Mouse (Mus musculus) cerebellum, adult 18-20 months (tissue): ENCODE data around the gene Calml3.

Experiments
- DNase-seq, 2 experiments: peaks; one replicate each; pipeline ENCODE4 v3.0.0; 2021

Gene Calml3

GRCm38 (mm10) chr13:3779575-3780226 is 24.4 kb downstream of the Calml3 start:
- DNase-seq, result no peak

GRCm38 (mm10) chr13:3778591-3779364 is 25.3 kb downstream of the Calml3 start:
- DNase-seq, result peak in 1 of 2 experiments; percentile 6

DNA sequence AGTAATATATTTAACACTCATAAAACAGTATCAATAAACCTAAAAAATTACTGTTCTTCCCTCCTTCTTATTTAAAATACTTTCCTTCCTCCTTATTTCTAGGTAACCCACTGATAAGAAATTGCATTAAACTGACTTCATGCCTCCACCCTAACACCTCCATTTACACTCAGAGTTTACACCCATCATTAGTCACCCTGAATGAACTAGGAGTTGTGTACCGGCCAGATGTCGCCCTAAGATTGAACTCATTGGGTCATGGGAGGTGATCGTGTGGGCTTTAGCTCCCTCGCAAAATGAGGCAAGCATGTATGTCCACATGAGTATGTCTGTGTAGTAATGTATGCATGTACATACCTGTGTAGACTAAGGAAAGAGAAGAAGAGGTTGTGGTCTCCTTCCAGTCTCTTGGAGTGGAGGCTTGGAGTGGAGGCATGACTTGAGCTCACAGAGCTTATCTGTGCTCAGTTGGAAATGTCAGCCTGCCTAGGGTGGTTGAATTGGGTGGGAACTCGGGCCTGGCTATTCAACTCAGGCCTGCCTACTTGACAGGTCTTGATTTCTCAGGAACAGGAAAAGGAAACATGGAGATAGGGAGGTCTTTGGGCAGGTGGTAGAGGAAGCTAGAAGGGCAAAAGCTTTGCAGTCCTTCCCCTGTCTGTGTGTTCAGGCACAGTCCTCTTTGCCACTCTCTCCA is 26.8 kb downstream of the Calml3 start:
- no peak for DNase-seq

GRCm38 (mm10) chr13:3776446-3776845 is 27.7 kb downstream of the Calml3 start:
- peak; percentile 57 to 64 for DNase-seq

DNA sequence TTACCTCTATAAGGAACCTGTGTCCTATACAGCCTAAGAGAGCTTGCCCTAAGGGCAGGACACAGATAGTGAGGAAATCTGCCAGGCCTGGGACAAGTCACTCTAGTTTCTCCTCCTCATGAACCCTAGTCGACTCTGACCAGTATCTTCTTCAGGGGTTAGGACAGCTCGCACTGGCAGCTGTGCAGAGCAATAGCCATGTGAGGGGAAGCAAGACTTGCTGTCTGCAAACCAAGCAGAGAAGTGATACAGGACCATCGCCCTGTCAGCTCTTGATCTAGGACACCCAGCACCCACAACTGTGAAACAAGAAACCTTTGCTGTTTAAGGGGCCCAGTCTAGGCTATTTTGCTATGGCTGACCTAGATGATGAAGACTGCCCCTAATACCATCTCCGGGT is 29.1 kb downstream of the Calml3 start:
- DNase-seq, result no peak

- DNase-seq, result no peak
These were observed 29.8 kb downstream of the Calml3 start for GRCm38 (mm10) chr13:3774280-3774679.

GRCm38 (mm10) chr13:3773149-3773688 is 30.9 kb downstream of the Calml3 start:
- DNase-seq, result no peak

- DNase-seq, result no peak
These were observed 32.9 kb downstream of the Calml3 start for GRCm38 (mm10) chr13:3771221-3771620.

- DNase-seq, result no peak
These were observed 33.7 kb downstream of the Calml3 start for GRCm38 (mm10) chr13:3770170-3771024.

- no peak for DNase-seq
These were observed 34.6 kb downstream of the Calml3 start for GRCm38 (mm10) chr13:3769531-3769930.

- no peak for DNase-seq
These were observed 35.5 kb downstream of the Calml3 start for GRCm38 (mm10) chr13:3768621-3769020.

- no peak for DNase-seq
These were observed 37.0 kb downstream of the Calml3 start for GRCm38 (mm10) chr13:3767086-3767485.

GRCm38 (mm10) chr13:3765781-3766180 is 38.3 kb downstream of the Calml3 start:
- DNase-seq, result no peak

DNA sequence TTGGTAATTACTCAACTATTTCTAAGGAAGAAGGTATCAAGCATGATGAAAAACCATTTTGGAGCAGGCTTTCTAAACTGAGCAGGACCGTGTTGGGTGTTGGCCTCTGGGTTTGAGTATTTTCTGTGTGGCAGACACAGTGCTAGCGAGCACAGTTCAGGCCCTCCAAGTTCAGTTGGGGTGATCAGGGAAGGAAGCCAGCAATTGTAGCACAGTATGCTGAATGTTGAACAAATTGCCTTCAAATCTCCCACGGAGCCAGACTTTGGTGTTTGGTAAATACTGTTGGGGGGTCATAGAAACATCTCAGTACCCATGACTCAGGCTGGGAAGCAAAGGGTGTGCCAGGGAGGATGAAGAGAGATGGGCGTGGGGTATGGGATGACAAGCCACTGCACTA is 43.0 kb downstream of the Calml3 start:
- no peak for DNase-seq

DNA sequence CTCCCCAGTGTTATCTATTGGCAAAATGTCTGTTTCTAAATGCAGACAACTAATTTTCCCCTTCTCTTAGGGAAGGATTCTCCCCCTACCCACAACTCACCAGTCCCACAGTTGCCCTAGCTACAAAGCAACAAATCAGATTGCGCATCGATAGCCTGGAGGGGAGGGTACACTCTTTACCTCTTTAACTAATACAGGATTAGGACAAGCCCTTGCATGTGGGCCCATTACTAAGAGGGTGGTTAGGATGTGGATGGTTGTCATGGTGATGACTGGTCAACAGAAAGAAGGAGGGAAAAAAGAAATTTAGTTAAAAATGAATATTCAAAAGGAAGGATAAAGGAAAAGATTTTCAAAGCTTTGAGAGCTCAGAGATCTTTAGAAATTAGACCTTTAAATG is 45.8 kb downstream of the Calml3 start:
- DNase-seq, result no peak

GRCm38 (mm10) chr13:3753291-3753690 is 50.8 kb downstream of the Calml3 start:
- no peak for DNase-seq
